Comparison of ENCODE assay signal across 8 mouse cellular contexts in the genomic region with DNA sequence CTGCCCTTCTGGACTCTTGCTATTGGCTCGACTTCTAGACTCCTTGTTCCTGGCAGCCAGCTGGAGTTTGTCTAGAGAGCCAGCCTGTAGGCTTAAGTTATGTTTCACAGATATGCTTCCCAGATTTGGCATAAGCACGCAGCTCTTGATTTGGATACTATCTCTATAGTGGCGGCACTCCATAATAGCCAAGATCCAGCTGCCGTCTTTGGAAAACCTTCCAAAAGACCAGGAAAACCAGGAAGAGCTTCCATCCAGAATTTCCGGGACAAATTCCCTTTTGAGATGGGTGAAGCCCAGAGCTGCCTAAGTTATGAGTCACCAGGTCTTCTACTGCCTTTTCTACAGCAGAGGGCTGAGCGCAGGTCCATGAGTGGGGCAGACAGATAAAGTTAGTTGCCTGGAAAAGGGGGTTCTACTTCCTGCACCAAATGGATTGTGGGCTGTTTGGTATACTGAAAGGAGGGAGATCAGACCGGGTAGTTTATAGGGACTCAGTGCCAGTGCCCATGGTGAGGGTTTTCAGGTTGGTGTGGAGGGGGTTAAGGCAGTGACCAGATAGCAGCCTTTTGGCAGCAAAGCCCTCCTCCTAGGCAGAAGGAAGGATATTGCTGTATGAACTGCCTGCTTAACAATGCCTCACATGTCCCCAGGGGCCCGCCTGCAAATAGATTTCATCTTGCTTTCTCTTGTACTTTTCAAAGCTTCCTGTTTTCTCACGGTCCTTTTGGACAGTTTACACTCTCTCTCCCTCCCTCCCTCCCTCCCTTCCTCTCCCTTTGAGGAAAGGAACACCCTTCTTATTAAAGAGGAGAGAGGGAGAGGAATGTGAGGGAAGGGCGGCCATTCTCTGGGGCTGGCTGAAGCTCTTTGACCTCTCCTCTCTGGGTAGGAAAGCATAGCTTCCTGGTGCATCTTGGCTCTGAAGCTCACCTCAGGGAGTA. TPM values are rescaled to one million over a fixed set of nuclear protein-coding genes. Genes with fewer than 3 reads are reported as not detected.
A peak's percentile ranks its signal among the peaks of the same experiment; 100 is the strongest.
DNase-seq lines count a peak whose midpoint lies in the region; ATAC-seq lines count a peak whose summit lies in the region.

No protein-coding gene starts in this region.

- peak overlapping the region; percentile 2; the same call in 1 of the 2 replicates for H3K4me2 ChIP-seq in embryonic facial prominence, embryonic 14.5 days (ENCODE audit: low read depth, low read length)

- intact Hi-C loops in heart, postnatal 14 days (cut with DNase I), result loop anchor here (2.0 kb wide), 1 partner anchor 314 kb away; no protein-coding TSS in a partner anchor

- H3K9me3 ChIP-seq in embryonic facial prominence, embryonic 14.5 days (ENCODE audit: control insufficient read depth, low read length), result no peaks in the 10 kb centered on the region

- ATAC-seq in embryonic facial prominence, embryonic 14.5 days (ENCODE audit: low read depth), result peak; percentile 30; the same call in 1 of the 2 replicates

- 42% methylated on average over 10 of the region's 10 CpGs for WGBS in embryonic facial prominence, embryonic 14.5 days

- H3K36me3 ChIP-seq in embryonic facial prominence, embryonic 14.5 days (ENCODE audit: control insufficient read depth, insufficient read depth, low read length), result no peaks in the 10 kb centered on the region

- DNase-seq in frontal cortex, adult 2 months (ENCODE audit: extremely low spot score in 1 of 2, low spot score in 1 of 2), result peak; percentile 37 to 48
- DNase-seq in frontal cortex, postnatal 14 days (ENCODE audit: low spot score in 2 of 2), result no peak
- peak; percentile 91 for DNase-seq in embryonic facial prominence, embryonic 14.5 days (ENCODE audit: low spot score)
- peak; percentile 80 to 83 for DNase-seq in heart, postnatal 14 days
- DNase-seq in kidney, postnatal 4 days, result peak; percentile 76 to 84
- DNase-seq in lung, postnatal 25 days (ENCODE audit: low spot score), result peak; percentile 75
- no peak for DNase-seq in layer of hippocampus, postnatal 10 days (ENCODE audit: low spot score in 2 of 2)
- no peak for DNase-seq in cerebellum, postnatal 25 days

- H3K4me1 ChIP-seq in embryonic facial prominence, embryonic 14.5 days (ENCODE audit: control insufficient read depth, insufficient read depth, low read length), result peaks cover 20% of the 10 kb centered on the region

- peak overlapping the region; percentile 70 for H3K27ac ChIP-seq in embryonic facial prominence, embryonic 14.5 days (replicated peaks; ENCODE audit: low read depth, low read length)

- H3K27me3 ChIP-seq in embryonic facial prominence, embryonic 14.5 days (replicated peaks; ENCODE audit: control insufficient read depth, insufficient read depth, low read length), result no peaks in the 10 kb centered on the region

- no peak overlapping the region for H3K9ac ChIP-seq in embryonic facial prominence, embryonic 14.5 days (ENCODE audit: low read depth, low read length)

- no peak overlapping the region for H3K4me3 ChIP-seq in embryonic facial prominence, embryonic 14.5 days (ENCODE audit: low read depth, low read length)

RNA-seq across cellular contexts. Expression of gene Zfp366, which starts 53.9 kb away (rescaled TPM):
- 3.1 and 3.7 TPM in 2 replicates for polyA plus RNA-seq in frontal cortex, adult 2 months (2012; rRNA removed)
- 0.99 and 1.2 TPM in 2 replicates for polyA plus RNA-seq in embryonic facial prominence, embryonic 14.5 days (2014; fragmentation: Nextera tagmentation; extraction: Ambion mirVana)
- 10 to 100 TPM; 19.7 to 21.2 TPM for total RNA-seq in heart, postnatal 14 days (2021)
- 1 to 10 TPM; 6.2 to 6.7 TPM for total RNA-seq in layer of hippocampus, postnatal 10 days (2021)

Comparison
In these comparisons a context has a peak if more than half of its experiments do, and no peak if none do; other contexts are left out.
1. DNase-seq: peak in frontal cortex, adult 2 months (2 of 2), embryonic facial prominence, embryonic 14.5 days (single experiment), heart, postnatal 14 days (2 of 2), kidney, postnatal 4 days (2 of 2) and lung, postnatal 25 days (single experiment); none in frontal cortex, postnatal 14 days (0 of 2), layer of hippocampus, postnatal 10 days (0 of 2) and cerebellum, postnatal 25 days (0 of 2).